Mouse (Mus musculus) spleen, adult 2 months (tissue): Measurements from ENCODE around the gene Hba-x. TPM values are rescaled to one million over a fixed set of nuclear protein-coding genes. Genes with fewer than 3 reads are reported as not detected.

ENCODE experiments used
- DNase-seq, 2 experiments: peaks; one replicate each; pipeline versions ENCODE4 v3.0.0 to v3.0.0-alpha.2; 2012 to 2021; ENCODE audit warnings: low spot score in 2 of 2, low read depth in 1 of 2
- H3K27ac ChIP-seq: fragments of 200-500 bp; 2 replicates; pipeline ENCODE4 v1.5.1; 2012; ENCODE audit warnings: low read length, inconsistent platforms; ENCODE audit not compliant: insufficient read depth
- H3K27me3 ChIP-seq: fragments of 200-500 bp; 2 replicates; pipeline ENCODE4 v1.6.1; 2012; ENCODE audit warnings: mild to moderate bottlenecking, moderate library complexity, low read length, inconsistent platforms; ENCODE audit not compliant: control insufficient read depth, insufficient read depth
- H3K36me3 ChIP-seq: fragments of 200-500 bp; 2 replicates; pipeline ENCODE4 v1.6.1; 2012; ENCODE audit warnings: mild to moderate bottlenecking, low read length, inconsistent platforms; ENCODE audit not compliant: control insufficient read depth, insufficient read depth
- H3K4me1 ChIP-seq: fragments of 200-500 bp; 2 replicates; pipeline ENCODE4 v1.6.1; 2011; ENCODE audit warnings: inconsistent platforms; ENCODE audit not compliant: control insufficient read depth, insufficient read depth, insufficient read length
- H3K4me3 ChIP-seq: fragments of 200-500 bp; 2 replicates; pipeline ENCODE4 v1.5.1; 2011; ENCODE audit warnings: mild to moderate bottlenecking, inconsistent platforms; ENCODE audit not compliant: insufficient read depth, insufficient read length; ENCODE audit errors: extremely low read depth
- CTCF ChIP-seq: fragments of 200-500 bp; IDR thresholded peaks from 2 replicates; pipeline ENCODE4 v1.5.1; 2011; ENCODE audit warnings: mild to moderate bottlenecking, inconsistent platforms; ENCODE audit not compliant: insufficient read depth, insufficient read length, insufficient replicate concordance; ENCODE audit errors: extremely low read depth
- POLR2A ChIP-seq: fragments of 200-500 bp; IDR thresholded peaks from 2 replicates; pipeline ENCODE4 v1.6.1; 2011; ENCODE audit warnings: low read depth, low read length, inconsistent platforms
- WGBS: fragments of 180-500 bp; shearing (Covaris S2); methylation state at CpG from one replicate; pipeline ENCODE4 v1.1.7; 2018; 5-methylcytosine and 5-hydroxymethylcytosine counted together
- polyA plus RNA-seq: library from polyadenylated mRNA; depleted of rRNA; stranded (reverse); fragments of >200 nt; gene quantifications from 2 replicates; pipeline ENCODE4 v1.2.3, GENCODE M21; 2012; rRNA removed

Hba-x gene
- polyA plus RNA-seq, 1 experiment, result 0.21 TPM

DNA sequence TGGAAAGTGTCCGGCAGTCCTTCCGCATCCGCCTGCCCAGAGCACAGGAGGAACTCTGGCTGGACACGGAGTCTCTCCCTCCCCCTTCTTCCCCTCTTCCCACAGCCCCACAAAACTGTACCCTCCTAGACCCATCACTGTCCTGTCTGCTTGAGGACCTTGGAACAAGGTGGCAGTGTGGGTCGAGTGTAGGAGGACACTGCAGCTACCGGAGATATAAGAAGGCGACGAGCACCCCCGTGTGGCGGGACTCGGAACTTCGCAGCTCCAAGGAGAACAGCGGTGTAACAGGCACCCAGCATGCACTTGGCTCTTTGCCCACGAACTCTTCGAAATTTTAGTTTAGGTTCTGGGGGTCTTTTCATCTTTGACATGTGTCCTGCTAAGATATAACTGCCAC is 48.4 kb downstream of the Hba-x start:
- H3K36me3 ChIP-seq, result no peaks in the 10 kb centered on the region
- H3K4me1 ChIP-seq, result no peaks in the 10 kb centered on the region
- H3K27ac ChIP-seq, result no peak overlapping the region
- peak overlapping the region; percentile 26; the same call in 1 of the 2 replicates for H3K4me3 ChIP-seq
- peak; percentile 43 to 68 for DNase-seq
- 8% methylated on average over 15 of the region's 15 CpGs for WGBS
- TF ChIP-seq POLR2A (no peak), CTCF (peak; percentile 92)
- no peaks in the 10 kb centered on the region for H3K27me3 ChIP-seq

Other genes with a start within 250 kb of the Hba-x start
- gene Il9r, start 76.1 kb upstream of the Hba-x start, polyA plus RNA-seq, result 27.6 and 36.0 TPM in 2 replicates
- gene Snrnp25, start 71.0 kb upstream of the Hba-x start, polyA plus RNA-seq, result 29.7 and 32.5 TPM in 2 replicates
- gene Rhbdf1, start 54.1 kb upstream of the Hba-x start, polyA plus RNA-seq, result 52.3 and 55.3 TPM in 2 replicates
- gene Mpg, start 49.9 kb upstream of the Hba-x start, polyA plus RNA-seq, result 10.4 and 11.1 TPM in 2 replicates
- gene Nprl3, start 8.7 kb upstream of the Hba-x start, polyA plus RNA-seq, result 76.9 and 87.3 TPM in 2 replicates
- gene Hba-a1, start 7.1 kb downstream of the Hba-x start, polyA plus RNA-seq, result 52,565 and 79,309 TPM in 2 replicates
- 51.0 and 62.0 TPM in 2 replicates for gene Hbq1b, start 10.6 kb downstream of the Hba-x start, polyA plus RNA-seq
- gene Hba-a2, start 20.1 kb downstream of the Hba-x start, polyA plus RNA-seq, result 85,032 and 127,038 TPM in 2 replicates
- gene Hbq1a, start 23.7 kb downstream of the Hba-x start, polyA plus RNA-seq, result 6.4 and 12.1 TPM in 2 replicates
- gene Sh3pxd2b, start 71.4 kb downstream of the Hba-x start, polyA plus RNA-seq, result 2.2 and 2.8 TPM in 2 replicates
- gene Ubtd2, start 179.0 kb downstream of the Hba-x start, polyA plus RNA-seq, result 2.4 and 3.1 TPM in 2 replicates